Mouse (Mus musculus) hindbrain, embryonic 13.5 days (tissue): ENCODE measurements around the gene Rabggtb. TPM values are rescaled to one million over a fixed set of nuclear protein-coding genes. Genes with fewer than 3 reads are reported as not detected.

Experiments used
- ATAC-seq: fragments of 200-750 bp; cut with Nextera tagmentation; 2 replicates; pipeline ENCODE4 v1.8.0; 2017; ENCODE audit warnings: moderate TSS enrichment; ENCODE audit not compliant: low FRiP score
- H3K27ac ChIP-seq: fragments of 300-500 bp; sonication (generic); 2 replicates; pipeline ENCODE4 v1.5.1; 2015; ENCODE audit warnings: inconsistent platforms, mild to moderate bottlenecking, moderate library complexity
- H3K27me3 ChIP-seq: fragments of 300-500 bp; sonication (generic); 2 replicates; pipeline ENCODE4 v1.6.1; 2015; ENCODE audit warnings: mild to moderate bottlenecking, inconsistent platforms
- H3K36me3 ChIP-seq: fragments of 300-500 bp; sonication (generic); 2 replicates; pipeline ENCODE4 v1.6.1; 2015; ENCODE audit warnings: mild to moderate bottlenecking, inconsistent platforms
- H3K4me1 ChIP-seq: fragments of 300-500 bp; sonication (generic); replicated peaks from 2 replicates; pipeline ENCODE4 v1.6.1; 2015; ENCODE audit warnings: inconsistent platforms
- H3K4me2 ChIP-seq: fragments of 300-500 bp; sonication (generic); 2 replicates; pipeline ENCODE4 v1.6.1; 2015; ENCODE audit warnings: inconsistent platforms, mild to moderate bottlenecking, moderate library complexity
- H3K4me3 ChIP-seq: fragments of 300-500 bp; sonication (generic); 2 replicates; pipeline ENCODE4 v1.5.1; 2015; ENCODE audit warnings: mild to moderate bottlenecking, inconsistent platforms
- H3K9ac ChIP-seq: fragments of 300-500 bp; sonication (generic); 2 replicates; pipeline ENCODE4 v1.6.1; 2015; ENCODE audit warnings: mild to moderate bottlenecking, inconsistent platforms
- H3K9me3 ChIP-seq: fragments of 300-500 bp; sonication (generic); 2 replicates; pipeline ENCODE4 v1.6.1; 2016; ENCODE audit warnings: inconsistent platforms
- WGBS: fragments of 180-500 bp; shearing (Covaris S2); methylation state at CpG from one replicate; pipeline ENCODE4 v1.1.7; 2015; 5-methylcytosine and 5-hydroxymethylcytosine counted together
- polyA plus RNA-seq: library from polyadenylated mRNA; unstranded; fragments of >200 nt; fragmentation: Nextera tagmentation; extraction: Ambion mirVana; gene quantifications from 2 replicates; pipeline ENCODE4 v1.2.1, GENCODE M21; 2015

The Rabggtb gene
- polyA plus RNA-seq: 44.9 and 46.1 TPM in 2 replicates

- ATAC-seq: peak; percentile 97
- Histone ChIP-seq H3K9ac (peak within 1 kb of the TSS; percentile 94), H3K4me3 (peak within 1 kb of the TSS; percentile 90), H3K4me1 (peaks cover 50% of the 10 kb centered on the region), H3K4me2 (peak within 1 kb of the TSS; percentile 90), H3K9me3 (no peaks in the 10 kb centered on the region), H3K36me3 (peaks cover 31% of the 10 kb centered on the region), H3K27me3 (no peaks in the 10 kb centered on the region), H3K27ac (peak within 1 kb of the TSS; percentile 96)
- 1% methylated on average over 65 of the region's 65 CpGs for WGBS
Observed at GRCm38 (mm10) chr3:153912546-153913509, at the start of gene Rabggtb. TSS of gene Rabggtb (minus strand) at chr3:153913009.

GRCm38 (mm10) chr3:153961632-153962389 is 49.0 kb upstream of the Rabggtb start:
- peaks cover 4% of the 10 kb centered on the region for H3K4me1 ChIP-seq
- ATAC-seq: no peak
- no peak overlapping the region for H3K4me2 ChIP-seq
- no peak overlapping the region for H3K27ac ChIP-seq
- no peak overlapping the region for H3K4me3 ChIP-seq
- H3K36me3 ChIP-seq: no peaks in the 10 kb centered on the region
- no peaks in the 10 kb centered on the region; the same call in 1 of the 2 replicates for H3K27me3 ChIP-seq
- no peaks in the 10 kb centered on the region for H3K9me3 ChIP-seq
- 69% methylated on average over 6 of the region's 6 CpGs for whole genome bisulfite sequencing
- no peak overlapping the region for H3K9ac ChIP-seq

DNA sequence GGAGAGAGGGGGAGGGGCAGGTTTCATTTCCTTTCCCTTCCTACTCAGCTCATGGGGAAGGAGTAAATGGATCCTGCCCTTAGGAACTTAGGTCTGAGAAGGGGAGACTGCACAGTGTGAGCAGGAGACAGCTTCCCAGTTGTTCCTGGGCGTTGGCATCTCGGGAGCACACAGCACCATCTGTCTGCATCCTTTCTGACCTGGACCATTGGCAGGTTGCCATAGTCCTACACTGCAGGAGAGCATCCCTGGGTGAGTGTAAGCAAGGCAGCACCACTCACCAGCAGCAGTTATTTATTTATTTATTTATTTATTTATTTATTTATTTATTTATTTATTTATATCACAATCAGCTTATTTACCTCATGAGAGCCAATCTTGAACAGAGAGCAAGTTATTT is 48.1 kb upstream of the Rabggtb start:
- 0 out of 2 replicates have a peak, but pooled peaks have one; percentile 41 for ATAC-seq
- Histone ChIP-seq H3K27ac (no peak overlapping the region; the same call in 1 of the 2 replicates), H3K9me3 (no peaks in the 10 kb centered on the region), H3K4me1 (peaks cover 4% of the 10 kb centered on the region), H3K36me3 (no peaks in the 10 kb centered on the region), H3K4me2 (no peak overlapping the region), H3K27me3 (no peaks in the 10 kb centered on the region), H3K4me3 (no peak overlapping the region), H3K9ac (no peak overlapping the region)
- WGBS: 59% methylated on average over 2 of the region's 2 CpGs

DNA sequence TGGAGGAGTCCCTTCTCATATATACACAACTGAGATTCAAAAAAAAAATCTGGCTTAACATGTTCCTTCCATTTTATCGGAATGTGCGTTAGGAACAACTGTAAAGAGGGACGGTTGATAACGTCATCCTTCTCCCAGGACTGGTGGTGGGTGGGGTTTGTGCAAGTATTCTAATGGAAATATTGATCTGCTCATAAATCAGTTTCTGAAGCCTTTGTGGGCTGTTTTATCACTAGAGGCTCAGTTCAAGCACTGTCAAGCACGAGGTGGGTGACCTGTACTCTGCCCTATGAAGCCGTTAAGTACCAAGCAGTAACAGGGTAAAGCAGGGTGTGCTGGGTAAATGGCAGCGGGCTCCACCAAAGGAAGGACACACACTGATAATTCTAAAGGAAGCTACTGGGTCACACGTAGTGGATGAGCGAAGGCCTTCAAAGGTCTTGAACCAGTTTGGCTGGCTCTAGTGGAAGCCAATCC is 47.0 kb upstream of the Rabggtb start:
- no peak overlapping the region for H3K9ac ChIP-seq
- no peak overlapping the region for H3K4me3 ChIP-seq
- no peaks in the 10 kb centered on the region for H3K9me3 ChIP-seq
- H3K4me1 ChIP-seq: peaks cover 4% of the 10 kb centered on the region
- no peaks in the 10 kb centered on the region for H3K27me3 ChIP-seq
- 72% methylated on average over 9 of the region's 9 CpGs for WGBS
- no peak overlapping the region for H3K4me2 ChIP-seq
- 0 out of 2 replicates have a peak, but pooled peaks have one; percentile 9 for ATAC-seq
- no peak overlapping the region for H3K27ac ChIP-seq
- H3K36me3 ChIP-seq: no peaks in the 10 kb centered on the region

- peak; percentile 59 for ATAC-seq
- H3K4me2 ChIP-seq: no peak overlapping the region
- WGBS: 100% methylated on average over 1 of the region's 1 CpGs
- peaks cover 4% of the 10 kb centered on the region for H3K4me1 ChIP-seq
- H3K9ac ChIP-seq: no peak overlapping the region
- H3K27me3 ChIP-seq: no peaks in the 10 kb centered on the region
- H3K4me3 ChIP-seq: no peak overlapping the region
- H3K27ac ChIP-seq: no peak overlapping the region
- no peaks in the 10 kb centered on the region for H3K9me3 ChIP-seq
- H3K36me3 ChIP-seq: no peaks in the 10 kb centered on the region
Observed at GRCm38 (mm10) chr3:153959035-153959730, 46.4 kb upstream of the Rabggtb start.

- no peak for ATAC-seq
- no peaks in the 10 kb centered on the region for H3K9me3 ChIP-seq
- no peaks in the 10 kb centered on the region for H3K36me3 ChIP-seq
- no peak overlapping the region for H3K9ac ChIP-seq
- no peak overlapping the region for H3K4me3 ChIP-seq
- H3K4me1 ChIP-seq: peaks cover 4% of the 10 kb centered on the region
- no peak overlapping the region for H3K27ac ChIP-seq
- no peaks in the 10 kb centered on the region for H3K27me3 ChIP-seq
- no peak overlapping the region for H3K4me2 ChIP-seq
- WGBS: 87% methylated on average over 5 of the region's 5 CpGs
Observed at GRCm38 (mm10) chr3:153957916-153958315, 45.1 kb upstream of the Rabggtb start.

GRCm38 (mm10) chr3:153948176-153948575 is 35.4 kb upstream of the Rabggtb start:
- Histone ChIP-seq H3K9me3 (no peaks in the 10 kb centered on the region), H3K4me2 (no peak overlapping the region), H3K4me3 (no peak overlapping the region), H3K36me3 (no peaks in the 10 kb centered on the region), H3K27ac (no peak overlapping the region), H3K4me1 (peaks cover 16% of the 10 kb centered on the region), H3K9ac (no peak overlapping the region), H3K27me3 (no peaks in the 10 kb centered on the region)
- 89% methylated on average over 2 of the region's 2 CpGs for WGBS
- ATAC-seq: no peak

DNA sequence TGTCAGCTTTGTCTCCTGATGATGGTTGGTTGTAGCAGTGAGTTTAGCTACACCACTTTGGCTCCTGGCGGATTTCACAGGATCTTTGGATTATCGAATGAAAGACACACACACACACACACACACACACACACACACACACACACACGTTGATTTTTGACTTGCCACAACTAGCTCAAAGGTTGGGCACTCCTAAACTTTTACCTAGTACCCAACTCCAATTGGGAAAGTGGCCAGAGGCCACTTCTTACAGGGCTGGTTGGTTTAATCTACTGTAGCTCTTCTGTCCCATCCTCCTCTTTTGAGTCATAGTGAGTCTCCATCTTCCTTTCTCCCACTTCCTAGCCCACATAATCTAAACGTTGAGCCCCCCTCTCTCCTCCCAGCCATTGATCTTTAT is 34.5 kb upstream of the Rabggtb start:
- H3K9ac ChIP-seq: no peak overlapping the region
- H3K36me3 ChIP-seq: no peaks in the 10 kb centered on the region
- no peaks in the 10 kb centered on the region for H3K27me3 ChIP-seq
- H3K4me2 ChIP-seq: no peak overlapping the region
- peaks cover 22% of the 10 kb centered on the region for H3K4me1 ChIP-seq
- 81% methylated on average over 4 of the region's 4 CpGs for WGBS
- H3K27ac ChIP-seq: no peak overlapping the region
- H3K9me3 ChIP-seq: no peaks in the 10 kb centered on the region
- no peak for ATAC-seq
- no peak overlapping the region for H3K4me3 ChIP-seq

GRCm38 (mm10) chr3:153944335-153944990 is 31.7 kb upstream of the Rabggtb start, which contains the start of gene Acadm:
TSS of gene Acadm (minus strand) at chr3:153944632.
- H3K9ac ChIP-seq: peak within 1 kb of the TSS; percentile 84

DNA sequence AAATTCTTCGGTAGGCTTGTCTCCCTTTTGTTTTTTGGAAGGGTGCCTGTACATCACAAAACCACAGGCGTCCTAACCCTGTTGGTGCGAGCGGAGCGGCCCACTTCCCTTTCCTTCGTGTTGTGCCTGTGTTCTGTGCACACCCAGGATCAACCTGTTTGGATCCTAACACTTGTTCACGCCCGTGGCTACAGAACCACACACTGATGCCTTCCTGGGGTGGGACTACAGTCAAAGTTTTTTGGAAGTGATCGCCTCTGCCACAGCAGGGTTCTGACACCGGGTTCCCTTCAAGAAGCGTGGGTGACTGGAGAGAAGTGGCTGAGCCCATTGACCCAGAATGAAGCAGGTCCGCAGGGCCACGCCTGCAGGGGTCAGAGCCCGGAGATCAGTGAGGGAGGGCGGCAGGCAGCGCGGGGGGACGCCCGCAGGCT is 31.1 kb upstream of the Rabggtb start:
- peak; percentile 62 for ATAC-seq
- Histone ChIP-seq H3K27ac (peak overlapping the region; percentile 88), H3K9ac (peak overlapping the region; percentile 84), H3K4me3 (peak overlapping the region; percentile 70), H3K27me3 (no peaks in the 10 kb centered on the region), H3K36me3 (no peaks in the 10 kb centered on the region; the same call in 1 of the 2 replicates), H3K4me2 (peak overlapping the region; percentile 72), H3K4me1 (peaks cover 22% of the 10 kb centered on the region), H3K9me3 (no peaks in the 10 kb centered on the region)
- WGBS: under 1% methylated on average over 19 of the region's 19 CpGs

More at GRCm38 (mm10) chr3:153944335-153944990, 31.7 kb upstream of the Rabggtb start, which contains the start of gene Acadm:
- H3K4me2 ChIP-seq: peak within 1 kb of the TSS; percentile 72
- H3K4me3 ChIP-seq: peak within 1 kb of the TSS; percentile 70
- 0% methylated on average over 41 of the region's 41 CpGs for WGBS
- no peaks in the 10 kb centered on the region for H3K9me3 ChIP-seq
- no peaks in the 10 kb centered on the region; the same call in 1 of the 2 replicates for H3K36me3 ChIP-seq
- H3K27me3 ChIP-seq: no peaks in the 10 kb centered on the region
- peak within 1 kb of the TSS; percentile 88 for H3K27ac ChIP-seq
- H3K4me1 ChIP-seq: peaks cover 22% of the 10 kb centered on the region
- ATAC-seq: peak; percentile 97

DNA sequence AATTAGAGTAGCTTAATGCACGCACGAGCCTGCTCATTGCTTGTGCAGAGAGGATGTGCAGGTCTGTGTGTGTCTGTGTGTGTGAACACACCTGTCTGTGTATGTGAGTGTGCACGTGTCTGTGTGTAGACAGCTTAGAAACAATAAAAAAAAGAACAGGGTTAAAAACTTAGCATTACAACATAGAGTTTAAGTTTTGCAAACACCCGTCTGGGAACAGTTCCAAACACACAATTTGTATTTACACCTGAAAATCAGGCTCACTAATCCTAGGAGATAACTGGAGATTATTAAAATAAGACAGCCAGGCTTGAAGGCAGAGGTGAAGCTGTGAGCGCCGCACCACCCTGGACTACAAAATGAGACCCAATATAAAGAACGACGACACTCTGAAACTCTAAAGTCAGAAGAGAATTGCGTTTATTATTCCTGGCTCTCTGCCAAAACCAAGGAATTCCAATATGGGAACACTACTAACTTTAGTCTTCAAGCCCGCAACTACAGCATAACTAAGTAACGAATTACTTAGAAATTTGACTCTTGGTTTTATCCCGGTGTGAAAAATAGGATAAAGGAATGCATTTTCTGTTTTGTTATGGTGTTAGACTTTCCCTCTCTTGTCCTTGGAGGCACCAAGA is 30.3 kb upstream of the Rabggtb start:
- Histone ChIP-seq H3K4me2 (peak overlapping the region; percentile 72), H3K4me1 (peaks cover 22% of the 10 kb centered on the region), H3K27me3 (no peaks in the 10 kb centered on the region), H3K36me3 (peaks cover 5% of the 10 kb centered on the region), H3K9ac (0 out of 2 replicates have a peak overlapping the region, but pooled peaks have one; percentile 24), H3K4me3 (peak overlapping the region; percentile 70), H3K27ac (peak overlapping the region; percentile 88; the same call in 1 of the 2 replicates), H3K9me3 (no peaks in the 10 kb centered on the region)
- WGBS: 39% methylated on average over 12 of the region's 12 CpGs
- ATAC-seq: no peak
